Mouse (Mus musculus): ENCODE data around the gene Slfn8. TPM values are rescaled to one million over a fixed set of nuclear protein-coding genes. Genes with fewer than 3 reads are reported as not detected.

Slfn8 gene
- total RNA-seq, 2 experiments from 2014 or later: 6.5 to 9.3 TPM

Other genes with a start within 250 kb of the Slfn8 start
- gene Lig3, start 239.7 kb downstream of the Slfn8 start, total RNA-seq (2014; fragmentation: Nextera tagmentation): 31.5 and 49.3 TPM in 2 replicates
- 52.1 and 61.4 TPM in 2 replicates for gene Lig3, start 239.7 kb downstream of the Slfn8 start, total RNA-seq (2017)
- gene Rffl, start 149.6 kb downstream of the Slfn8 start, total RNA-seq (2014; fragmentation: Nextera tagmentation): 28.7 and 31.2 TPM in 2 replicates
- 16.4 and 22.4 TPM in 2 replicates for gene Rffl, start 149.6 kb downstream of the Slfn8 start, total RNA-seq (2017)
- gene Rad51d, start 130.2 kb downstream of the Slfn8 start, total RNA-seq (2014; fragmentation: Nextera tagmentation): 14.3 and 20.0 TPM in 2 replicates
- gene Rad51d, start 130.2 kb downstream of the Slfn8 start, total RNA-seq (2017): 16.3 and 18.9 TPM in 2 replicates
- not detected in 2 replicates for gene Fndc8, start 128.7 kb downstream of the Slfn8 start, total RNA-seq (2014; fragmentation: Nextera tagmentation)
- gene Fndc8, start 128.7 kb downstream of the Slfn8 start, total RNA-seq (2017): not detected in 2 replicates
- 103 and 130 TPM in 2 replicates for gene Nle1, start 112.4 kb downstream of the Slfn8 start, total RNA-seq (2014; fragmentation: Nextera tagmentation)
- 18.6 and 45.0 TPM in 2 replicates for gene Nle1, start 112.4 kb downstream of the Slfn8 start, total RNA-seq (2017)
- gene Unc45b, start 110.3 kb downstream of the Slfn8 start, total RNA-seq (2014; fragmentation: Nextera tagmentation): not detected in 2 replicates
- not detected in 2 replicates for gene Unc45b, start 110.3 kb downstream of the Slfn8 start, total RNA-seq (2017)
- 1.1 and 2.5 TPM in 2 replicates for gene Slfn5, start 69.5 kb downstream of the Slfn8 start, total RNA-seq (2014; fragmentation: Nextera tagmentation)
- gene Slfn5, start 69.5 kb downstream of the Slfn8 start, total RNA-seq (2017): 2.8 and 5.5 TPM in 2 replicates
- 3.2 and 4.1 TPM in 2 replicates for gene Slfn9, start 29.0 kb downstream of the Slfn8 start, total RNA-seq (2014; fragmentation: Nextera tagmentation)
- 6.1 and 11.7 TPM in 2 replicates for gene Slfn9, start 29.0 kb downstream of the Slfn8 start, total RNA-seq (2017)
- 0.66 and 3.7 TPM in 2 replicates for gene Slfn2, start 44.3 kb upstream of the Slfn8 start, total RNA-seq (2014; fragmentation: Nextera tagmentation)
- 1.4 and 8.3 TPM in 2 replicates for gene Slfn2, start 44.3 kb upstream of the Slfn8 start, total RNA-seq (2017)
- 0.64 TPM in 1 of 2 replicates, not detected in the other for gene Slfn1, start 96.0 kb upstream of the Slfn8 start, total RNA-seq (2014; fragmentation: Nextera tagmentation)
- gene Slfn1, start 96.0 kb upstream of the Slfn8 start, total RNA-seq (2017): 0.23 and 2.5 TPM in 2 replicates
- gene Slfn4, start 154.4 kb upstream of the Slfn8 start, total RNA-seq (2014; fragmentation: Nextera tagmentation): 2.2 TPM in 1 of 2 replicates, not detected in the other
- gene Slfn4, start 154.4 kb upstream of the Slfn8 start, total RNA-seq (2017): 0.19 and 0.28 TPM in 2 replicates
- 15.3 and 24.2 TPM in 2 replicates for gene Slfn3, start 170.5 kb upstream of the Slfn8 start, total RNA-seq (2014; fragmentation: Nextera tagmentation)
- gene Slfn3, start 170.5 kb upstream of the Slfn8 start, total RNA-seq (2017): 33.5 and 38.0 TPM in 2 replicates